Mouse (Mus musculus): ENCODE results near the gene Hic1. TPM values are rescaled to one million over a fixed set of nuclear protein-coding genes. Genes with fewer than 3 reads are reported as not detected.

The Hic1 gene
- polyA plus RNA-seq, 1 experiment from 2014 or later: 1.8 TPM

DNA sequence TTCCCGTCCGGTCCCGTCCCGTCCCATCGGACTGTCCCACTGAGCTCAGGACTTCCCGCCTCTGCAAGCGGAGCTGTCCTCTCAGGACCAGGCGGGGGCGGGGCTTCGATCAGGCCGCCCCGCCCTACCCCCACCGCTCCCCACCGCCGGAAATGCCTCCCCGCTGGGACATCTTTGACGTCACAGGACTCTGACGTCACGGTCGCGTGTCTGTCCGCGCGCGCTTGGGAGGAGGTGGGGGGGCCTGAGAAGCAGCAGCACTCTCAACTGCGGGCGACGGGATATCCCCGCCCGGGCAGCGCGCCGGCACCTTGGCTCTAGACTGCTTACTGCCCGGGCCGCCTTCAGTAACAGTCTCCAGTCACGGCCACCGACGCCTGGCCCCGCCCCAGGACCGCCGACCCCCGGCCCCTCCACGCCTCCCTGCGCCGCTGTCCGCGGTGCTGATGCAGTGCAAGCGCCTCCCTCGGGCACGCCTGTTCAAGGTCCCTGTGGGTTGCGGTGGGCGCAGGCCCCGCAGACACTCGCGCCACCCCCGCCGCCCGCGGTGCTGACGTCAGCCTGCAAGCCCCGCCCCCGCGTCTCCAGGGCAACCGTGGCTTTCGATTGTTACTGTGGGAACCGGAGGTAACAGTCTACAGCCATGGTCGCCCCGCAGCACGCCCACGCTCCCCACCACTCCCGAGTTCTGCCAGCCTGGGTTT, 3.9 kb upstream of the Hic1 start:
- H3K4me2 ChIP-seq (ENCODE audit: low read length): peak overlapping the region; percentile 87
- H3K27ac ChIP-seq (ENCODE audit: low read length): peak overlapping the region; percentile 75
- WGBS: under 1% methylated on average over 71 of the region's 71 CpGs
- no peaks in the 10 kb centered on the region for H3K9me3 ChIP-seq (replicated peaks; ENCODE audit: control insufficient read depth, low read length, poor library complexity, severe bottlenecking)
- H3K36me3 ChIP-seq (ENCODE audit: control insufficient read depth, insufficient read depth, low read length): no peaks in the 10 kb centered on the region
- ATAC-seq: peak; percentile 69
- peaks cover 37% of the 10 kb centered on the region for H3K4me1 ChIP-seq (ENCODE audit: control insufficient read depth, insufficient read depth, low read length)
- H3K4me3 ChIP-seq (ENCODE audit: low read depth, low read length): peak overlapping the region; percentile 71
- H3K27me3 ChIP-seq (ENCODE audit: control insufficient read depth, insufficient read depth, low read depth, low read length): peaks cover 11% of the 10 kb centered on the region
- peak overlapping the region; percentile 67 for H3K9ac ChIP-seq (ENCODE audit: low read depth, low read length)

DNA sequence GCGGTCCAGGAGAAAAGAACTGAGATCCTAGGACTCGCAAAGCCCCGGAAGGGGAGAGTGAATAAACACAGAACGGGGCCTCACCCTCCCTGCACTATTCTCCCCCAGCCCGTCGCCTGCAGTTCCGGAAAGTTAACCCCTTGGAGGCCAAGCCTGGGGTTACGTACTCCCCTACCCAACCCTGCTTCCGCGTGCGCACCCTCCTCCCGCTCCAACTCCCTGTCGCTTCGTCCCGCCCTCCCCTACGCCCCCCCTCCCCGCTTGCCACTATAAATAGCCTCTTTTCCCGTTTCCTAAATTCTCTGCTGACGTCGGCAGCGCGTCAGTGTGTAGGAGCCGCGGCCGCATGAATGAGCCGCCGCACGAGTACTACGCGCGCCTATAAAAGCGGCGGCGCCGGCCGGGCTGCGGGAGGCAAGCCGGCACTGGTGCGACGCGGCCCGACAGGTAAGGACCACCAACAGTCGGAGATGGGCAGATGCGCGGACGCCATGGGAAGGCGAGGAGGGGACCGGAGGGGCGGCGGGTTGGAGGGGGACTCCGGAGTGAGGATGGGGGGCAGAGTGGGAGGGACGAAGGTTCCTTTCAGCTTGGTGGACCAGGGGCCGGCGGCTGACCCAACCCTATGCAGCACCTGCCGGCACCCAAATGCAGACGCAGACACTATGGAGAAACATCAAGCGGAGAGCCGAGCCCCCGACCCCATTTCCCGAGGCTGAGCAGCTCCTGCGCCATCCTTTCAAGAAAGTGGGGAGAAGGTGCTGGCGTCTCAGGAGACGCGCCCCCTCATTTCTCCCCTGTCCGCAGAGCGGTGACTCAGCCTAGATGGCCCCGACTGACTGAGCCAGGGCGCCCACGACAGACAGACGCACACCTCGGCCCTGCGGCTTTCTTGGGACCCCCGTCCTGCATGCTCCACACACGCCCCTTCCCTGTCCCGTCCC, 3.1 kb upstream of the Hic1 start:
- H3K4me1 ChIP-seq (ENCODE audit: control insufficient read depth, insufficient read depth, low read length): peaks cover 34% of the 10 kb centered on the region
- H3K9me3 ChIP-seq (replicated peaks; ENCODE audit: control insufficient read depth, low read length, poor library complexity, severe bottlenecking): no peaks in the 10 kb centered on the region
- no peaks in the 10 kb centered on the region for H3K36me3 ChIP-seq (ENCODE audit: control insufficient read depth, insufficient read depth, low read length)
- peak overlapping the region; percentile 71 for H3K4me3 ChIP-seq (ENCODE audit: low read depth, low read length)
- peaks cover 19% of the 10 kb centered on the region for H3K27me3 ChIP-seq (ENCODE audit: control insufficient read depth, insufficient read depth, low read depth, low read length)
- H3K4me2 ChIP-seq (ENCODE audit: low read length): peak overlapping the region; percentile 87
- 0 out of 2 replicates have a peak, but pooled peaks have one; percentile 2 for ATAC-seq
- H3K9ac ChIP-seq (ENCODE audit: low read depth, low read length): peak overlapping the region; percentile 67
- under 1% methylated on average over 74 of the region's 75 CpGs for WGBS
- H3K27ac ChIP-seq (ENCODE audit: low read length): peak overlapping the region; percentile 75

GRCm38 (mm10) chr11:75171186-75171865, 2.0 kb upstream of the Hic1 start:
- Histone ChIP-seq H3K4me3 (ENCODE audit: low read depth, low read length) (no peak overlapping the region), H3K4me1 (ENCODE audit: control insufficient read depth, insufficient read depth, low read length) (peaks cover 38% of the 10 kb centered on the region), H3K36me3 (ENCODE audit: control insufficient read depth, insufficient read depth, low read length) (no peaks in the 10 kb centered on the region), H3K27ac (ENCODE audit: low read length) (no peak overlapping the region), H3K9ac (ENCODE audit: low read depth, low read length) (no peak overlapping the region), H3K27me3 (ENCODE audit: control insufficient read depth, insufficient read depth, low read depth, low read length) (peaks cover 24% of the 10 kb centered on the region), H3K9me3 (replicated peaks; ENCODE audit: control insufficient read depth, low read length, poor library complexity, severe bottlenecking) (no peaks in the 10 kb centered on the region), H3K4me2 (ENCODE audit: low read length) (peak overlapping the region; percentile 87; the same call in 1 of the 2 replicates)
- no peak for ATAC-seq
- WGBS: 7% methylated on average over 17 of the region's 17 CpGs

- Histone ChIP-seq H3K4me3 (ENCODE audit: low read depth, low read length) (peak overlapping the region; percentile 51), H3K9me3 (replicated peaks; ENCODE audit: control insufficient read depth, low read length, poor library complexity, severe bottlenecking) (no peaks in the 10 kb centered on the region), H3K4me2 (ENCODE audit: low read length) (peak overlapping the region; percentile 88), H3K9ac (ENCODE audit: low read depth, low read length) (peak overlapping the region; percentile 62), H3K4me1 (ENCODE audit: control insufficient read depth, insufficient read depth, low read length) (peaks cover 43% of the 10 kb centered on the region), H3K36me3 (ENCODE audit: control insufficient read depth, insufficient read depth, low read length) (no peaks in the 10 kb centered on the region), H3K27ac (ENCODE audit: low read length) (peak overlapping the region; percentile 70), H3K27me3 (ENCODE audit: control insufficient read depth, insufficient read depth, low read depth, low read length) (peaks cover 31% of the 10 kb centered on the region)
- WGBS: 0% methylated on average over 38 of the region's 38 CpGs
- ATAC-seq: peak; percentile 75
These were observed 925 bp upstream of the Hic1 start for GRCm38 (mm10) chr11:75170136-75170751.

GRCm38 (mm10) chr11:75168590-75169361, 543 bp downstream of the Hic1 start:
- no peak for ATAC-seq
- H3K4me3 ChIP-seq (ENCODE audit: low read depth, low read length): peak overlapping the region; percentile 51
- peak overlapping the region; percentile 17; the same call in 1 of the 2 replicates for H3K27ac ChIP-seq (ENCODE audit: low read length)
- H3K9ac ChIP-seq (ENCODE audit: low read depth, low read length): peak overlapping the region; percentile 68
- H3K4me2 ChIP-seq (ENCODE audit: low read length): peak overlapping the region; percentile 88
- H3K36me3 ChIP-seq (ENCODE audit: control insufficient read depth, insufficient read depth, low read length): no peaks in the 10 kb centered on the region
- H3K27me3 ChIP-seq (ENCODE audit: control insufficient read depth, insufficient read depth, low read depth, low read length): peaks cover 45% of the 10 kb centered on the region
- 0% methylated on average over 56 of the region's 83 CpGs for WGBS
- H3K4me1 ChIP-seq (ENCODE audit: control insufficient read depth, insufficient read depth, low read length): peaks cover 37% of the 10 kb centered on the region
- no peaks in the 10 kb centered on the region for H3K9me3 ChIP-seq (replicated peaks; ENCODE audit: control insufficient read depth, low read length, poor library complexity, severe bottlenecking)

DNA sequence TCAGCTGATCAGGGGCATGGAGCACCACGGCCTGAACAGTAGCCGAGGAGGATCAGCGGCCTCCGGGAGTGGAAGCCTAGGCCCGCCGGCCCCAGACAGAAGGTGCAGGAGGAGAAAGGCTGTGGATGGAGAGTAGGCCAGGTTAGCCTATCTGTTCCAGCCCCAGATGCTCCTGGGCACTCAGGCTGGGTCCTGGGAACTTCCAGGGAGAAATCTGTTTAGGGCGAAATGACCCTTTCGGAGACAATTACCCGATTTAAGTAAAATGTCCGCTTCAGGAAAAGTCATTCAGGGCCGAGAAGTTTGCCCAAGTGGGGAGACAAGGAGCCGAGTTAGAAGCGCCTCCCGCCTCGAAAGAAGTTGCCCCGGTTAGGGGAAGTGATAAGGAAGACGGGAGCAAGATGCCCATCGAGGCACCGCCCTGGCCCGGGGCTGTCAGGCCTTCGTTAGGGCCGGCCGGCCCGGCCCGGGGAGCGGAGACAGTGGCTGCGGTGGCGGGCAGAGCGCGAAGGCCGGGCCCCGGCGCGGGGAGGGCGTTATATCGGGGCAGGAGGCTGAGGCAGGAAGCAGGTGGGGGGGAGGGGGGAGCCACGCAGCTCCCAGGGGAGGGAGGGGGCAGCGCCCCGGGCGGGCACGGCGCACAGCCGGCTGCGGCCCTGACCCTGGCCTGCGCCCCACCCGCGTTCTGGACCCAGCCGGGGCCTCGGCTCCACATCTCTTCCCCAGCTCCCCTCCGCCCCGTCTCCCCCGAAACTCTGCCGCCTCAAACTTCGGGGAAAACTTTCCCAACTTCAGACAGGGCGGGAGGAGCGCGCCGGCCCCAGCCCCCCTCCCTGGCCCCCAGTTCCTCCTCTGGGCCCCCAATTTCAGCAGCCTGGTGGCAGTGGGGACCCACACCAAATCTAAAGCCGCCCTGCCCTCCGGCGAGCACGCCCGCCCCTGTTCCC, 1.4 kb downstream of the Hic1 start:
- Histone ChIP-seq H3K4me1 (ENCODE audit: control insufficient read depth, insufficient read depth, low read length) (peaks cover 37% of the 10 kb centered on the region), H3K9ac (ENCODE audit: low read depth, low read length) (peak overlapping the region; percentile 68), H3K27ac (ENCODE audit: low read length) (no peak overlapping the region; the same call in 1 of the 2 replicates), H3K4me3 (ENCODE audit: low read depth, low read length) (peak overlapping the region; percentile 51), H3K27me3 (ENCODE audit: control insufficient read depth, insufficient read depth, low read depth, low read length) (peaks cover 54% of the 10 kb centered on the region), H3K36me3 (ENCODE audit: control insufficient read depth, insufficient read depth, low read length) (peaks cover 5% of the 10 kb centered on the region; the same call in 1 of the 2 replicates), H3K4me2 (ENCODE audit: low read length) (peak overlapping the region; percentile 88), H3K9me3 (replicated peaks; ENCODE audit: control insufficient read depth, low read length, poor library complexity, severe bottlenecking) (no peaks in the 10 kb centered on the region)
- WGBS: 5% methylated on average over 36 of the region's 63 CpGs
- no peak for ATAC-seq

GRCm38 (mm10) chr11:75166861-75167642, 2.3 kb downstream of the Hic1 start:
- H3K9ac ChIP-seq (ENCODE audit: low read depth, low read length): 0 out of 2 replicates have a peak overlapping the region, but pooled peaks have one; percentile 38

More at GRCm38 (mm10) chr11:75166861-75167642, 2.3 kb downstream of the Hic1 start:
- Histone ChIP-seq H3K4me1 (ENCODE audit: control insufficient read depth, insufficient read depth, low read length) (peaks cover 37% of the 10 kb centered on the region), H3K36me3 (ENCODE audit: control insufficient read depth, insufficient read depth, low read length) (peaks cover 9% of the 10 kb centered on the region; the same call in 1 of the 2 replicates), H3K4me3 (ENCODE audit: low read depth, low read length) (peak overlapping the region; percentile 51), H3K9me3 (replicated peaks; ENCODE audit: control insufficient read depth, low read length, poor library complexity, severe bottlenecking) (no peaks in the 10 kb centered on the region), H3K27ac (ENCODE audit: low read length) (no peak overlapping the region), H3K4me2 (ENCODE audit: low read length) (peak overlapping the region; percentile 46), H3K27me3 (ENCODE audit: control insufficient read depth, insufficient read depth, low read depth, low read length) (peaks cover 57% of the 10 kb centered on the region)
- ATAC-seq: no peak
- 2% methylated on average over 68 of the region's 68 CpGs for whole genome bisulfite sequencing
